Mouse (Mus musculus): ENCODE measurements around the gene Mmp28. TPM values are rescaled to one million over a fixed set of nuclear protein-coding genes. Genes with fewer than 3 reads are reported as not detected.

Gene Mmp28
- polyA plus RNA-seq (2016; fragmentation: Nextera tagmentation; extraction: Ambion mirVana) = 1.2 and 1.6 TPM in 2 replicates

GRCm38 (mm10) chr11:83462711-83463244, at the start of gene Mmp28:
Gene Mmp28, minus strand, starts transcription at chr11:83463071.
- Histone ChIP-seq H3K27me3 (ENCODE audit: low read depth, poor library complexity, severe bottlenecking) (peaks cover 97% of the 10 kb centered on the region), H3K27ac (replicated peaks) (peak within 1 kb of the TSS; percentile 77), H3K36me3 (no peaks in the 10 kb centered on the region), H3K9me3 (replicated peaks) (no peaks in the 10 kb centered on the region), H3K4me1 (peaks cover 30% of the 10 kb centered on the region), H3K4me3 (peak within 1 kb of the TSS; percentile 80)
- under 1% methylated on average over 42 of the region's 42 CpGs for WGBS
- DNase-seq (ENCODE audit: low spot score) = peak; percentile 59

GRCm38 (mm10) chr11:83509521-83509920, 46.6 kb upstream of the Mmp28 start:
- Histone ChIP-seq H3K36me3 (peaks cover 50% of the 10 kb centered on the region), H3K27ac (replicated peaks) (no peak overlapping the region), H3K27me3 (ENCODE audit: low read depth, poor library complexity, severe bottlenecking) (no peaks in the 10 kb centered on the region), H3K9me3 (replicated peaks) (no peaks in the 10 kb centered on the region), H3K4me1 (no peaks in the 10 kb centered on the region), H3K4me3 (no peak overlapping the region)
- no peak for DNase-seq (ENCODE audit: low spot score)

GRCm38 (mm10) chr11:83504308-83504707, 41.4 kb upstream of the Mmp28 start:
- DNase-seq (ENCODE audit: low spot score) = no peak
- no peaks in the 10 kb centered on the region for H3K9me3 ChIP-seq (replicated peaks)
- no peak overlapping the region for H3K27ac ChIP-seq (replicated peaks)
- WGBS = 94% methylated on average over 5 of the region's 5 CpGs
- no peak overlapping the region for H3K4me3 ChIP-seq
- H3K4me1 ChIP-seq = no peaks in the 10 kb centered on the region
- H3K36me3 ChIP-seq = peaks cover 96% of the 10 kb centered on the region
- no peaks in the 10 kb centered on the region for H3K27me3 ChIP-seq (ENCODE audit: low read depth, poor library complexity, severe bottlenecking)

GRCm38 (mm10) chr11:83495571-83495970, 32.7 kb upstream of the Mmp28 start:
- H3K36me3 ChIP-seq = peaks cover 91% of the 10 kb centered on the region
- H3K27ac ChIP-seq (replicated peaks) = no peak overlapping the region
- no peaks in the 10 kb centered on the region for H3K27me3 ChIP-seq (ENCODE audit: low read depth, poor library complexity, severe bottlenecking)
- WGBS = 80% methylated on average over 2 of the region's 2 CpGs
- no peak overlapping the region for H3K4me3 ChIP-seq
- DNase-seq (ENCODE audit: low spot score) = no peak
- peaks cover 8% of the 10 kb centered on the region; the same call in 1 of the 2 replicates for H3K4me1 ChIP-seq
- H3K9me3 ChIP-seq (replicated peaks) = no peaks in the 10 kb centered on the region

- WGBS = 94% methylated on average over 4 of the region's 4 CpGs
- H3K9me3 ChIP-seq (replicated peaks) = no peaks in the 10 kb centered on the region
- no peak for DNase-seq (ENCODE audit: low spot score)
Measured at GRCm38 (mm10) chr11:83491488-83491887, 28.6 kb upstream of the Mmp28 start.

GRCm38 (mm10) chr11:83473235-83474016, 10.6 kb upstream of the Mmp28 start:
- Histone ChIP-seq H3K9me3 (replicated peaks) (no peaks in the 10 kb centered on the region), H3K36me3 (peaks cover 30% of the 10 kb centered on the region), H3K27ac (replicated peaks) (peak overlapping the region; percentile 98), H3K27me3 (ENCODE audit: low read depth, poor library complexity, severe bottlenecking) (peaks cover 33% of the 10 kb centered on the region), H3K4me3 (peak overlapping the region; percentile 96), H3K4me1 (peaks cover 22% of the 10 kb centered on the region)
- DNase-seq (ENCODE audit: low spot score) = no peak
- WGBS = under 1% methylated on average over 46 of the region's 52 CpGs

More at GRCm38 (mm10) chr11:83491488-83491887, 28.6 kb upstream of the Mmp28 start:
- Histone ChIP-seq H3K36me3 (peaks cover 94% of the 10 kb centered on the region), H3K4me3 (no peak overlapping the region), H3K27ac (replicated peaks) (no peak overlapping the region), H3K4me1 (peaks cover 8% of the 10 kb centered on the region; the same call in 1 of the 2 replicates), H3K27me3 (ENCODE audit: low read depth, poor library complexity, severe bottlenecking) (no peaks in the 10 kb centered on the region)

GRCm38 (mm10) chr11:83472324-83473234, 9.7 kb upstream of the Mmp28 start, which contains the start of gene Taf15:
Gene Taf15, plus strand, starts transcription at chr11:83473086.
- peaks cover 23% of the 10 kb centered on the region for H3K36me3 ChIP-seq
- peak within 1 kb of the TSS; percentile 96 for H3K4me3 ChIP-seq
- no peaks in the 10 kb centered on the region for H3K9me3 ChIP-seq (replicated peaks)
- H3K4me1 ChIP-seq = peaks cover 22% of the 10 kb centered on the region
- peak; percentile 99 for DNase-seq (ENCODE audit: low spot score)
- peaks cover 36% of the 10 kb centered on the region for H3K27me3 ChIP-seq (ENCODE audit: low read depth, poor library complexity, severe bottlenecking)
- peak within 1 kb of the TSS; percentile 98 for H3K27ac ChIP-seq (replicated peaks)
- WGBS = under 1% methylated on average over 66 of the region's 66 CpGs

- DNase-seq (ENCODE audit: low spot score) = no peak
- Histone ChIP-seq H3K4me1 (peaks cover 22% of the 10 kb centered on the region), H3K4me3 (peak overlapping the region; percentile 96; the same call in 1 of the 2 replicates), H3K36me3 (peaks cover 15% of the 10 kb centered on the region), H3K27me3 (ENCODE audit: low read depth, poor library complexity, severe bottlenecking) (peaks cover 44% of the 10 kb centered on the region), H3K9me3 (replicated peaks) (no peaks in the 10 kb centered on the region), H3K27ac (replicated peaks) (no peak overlapping the region)
- WGBS = 81% methylated on average over 2 of the region's 2 CpGs
Measured at GRCm38 (mm10) chr11:83471766-83472165, 8.9 kb upstream of the Mmp28 start.

GRCm38 (mm10) chr11:83468765-83469164, 5.9 kb upstream of the Mmp28 start:
- H3K9me3 ChIP-seq (replicated peaks) = no peaks in the 10 kb centered on the region
- peaks cover 74% of the 10 kb centered on the region for H3K27me3 ChIP-seq (ENCODE audit: low read depth, poor library complexity, severe bottlenecking)
- WGBS = 83% methylated on average over 3 of the region's 3 CpGs
- peaks cover 6% of the 10 kb centered on the region for H3K4me1 ChIP-seq
- H3K36me3 ChIP-seq = no peaks in the 10 kb centered on the region
- no peak overlapping the region for H3K27ac ChIP-seq (replicated peaks)
- no peak overlapping the region for H3K4me3 ChIP-seq
- no peak for DNase-seq (ENCODE audit: low spot score)

GRCm38 (mm10) chr11:83467120-83467652, 4.3 kb upstream of the Mmp28 start:
- H3K36me3 ChIP-seq = no peaks in the 10 kb centered on the region
- peaks cover 90% of the 10 kb centered on the region for H3K27me3 ChIP-seq (ENCODE audit: low read depth, poor library complexity, severe bottlenecking)
- H3K27ac ChIP-seq (replicated peaks) = no peak overlapping the region
- WGBS = 77% methylated on average over 11 of the region's 11 CpGs
- H3K4me1 ChIP-seq = peaks cover 15% of the 10 kb centered on the region
- no peak overlapping the region for H3K4me3 ChIP-seq
- no peaks in the 10 kb centered on the region for H3K9me3 ChIP-seq (replicated peaks)
- no peak for DNase-seq (ENCODE audit: low spot score)

GRCm38 (mm10) chr11:83465976-83466375, 3.1 kb upstream of the Mmp28 start:
- Histone ChIP-seq H3K36me3 (no peaks in the 10 kb centered on the region), H3K9me3 (replicated peaks) (no peaks in the 10 kb centered on the region), H3K4me3 (no peak overlapping the region), H3K27ac (replicated peaks) (no peak overlapping the region), H3K27me3 (ENCODE audit: low read depth, poor library complexity, severe bottlenecking) (peaks cover 91% of the 10 kb centered on the region), H3K4me1 (peaks cover 19% of the 10 kb centered on the region)
- DNase-seq (ENCODE audit: low spot score) = no peak
- 48% methylated on average over 2 of the region's 2 CpGs for WGBS

GRCm38 (mm10) chr11:83461462-83462027, 1.3 kb downstream of the Mmp28 start:
- Histone ChIP-seq H3K9me3 (replicated peaks) (no peaks in the 10 kb centered on the region), H3K4me3 (peak overlapping the region; percentile 80), H3K27me3 (ENCODE audit: low read depth, poor library complexity, severe bottlenecking) (peaks cover 93% of the 10 kb centered on the region), H3K4me1 (peaks cover 43% of the 10 kb centered on the region), H3K36me3 (no peaks in the 10 kb centered on the region), H3K27ac (replicated peaks) (no peak overlapping the region)
- WGBS = 61% methylated on average over 10 of the region's 10 CpGs
- DNase-seq (ENCODE audit: low spot score) = no peak
